Comparison of ENCODE assay signal across 10 mouse cellular contexts in genomic region chr5:30014580-30014979, GRCm38 (mm10). TPM values are rescaled to one million over a fixed set of nuclear protein-coding genes. Genes with fewer than 3 reads are reported as not detected.
DNase-seq lines count a peak whose midpoint lies in the region; ATAC-seq and TF ChIP-seq lines count a peak whose summit lies in the region.
"Had no signal": no experiment of that assay in that cellular context is flagged by ENCODE, and none has a peak within 500 bp of the region (broad histone marks: within the 10 kb centered on the region; RNA-seq: fewer than 3 reads in every experiment).

No protein-coding gene starts in this region.

- no peaks in the 10 kb centered on the region for H3K27me3 ChIP-seq in liver, postnatal 0 days (ENCODE audit: insufficient read depth, low read length)
- no peaks in the 10 kb centered on the region for H3K27me3 ChIP-seq in liver, embryonic 11.5 days (replicated peaks; ENCODE audit: control insufficient read depth, insufficient read depth, low read length)
- H3K27me3 ChIP-seq: neural tube, embryonic 12.5 days had no signal

- TF ChIP-seq CTCF in gastrocnemius, adult 2 months (IDR thresholded peaks at IDR 0.05), result peak; percentile 59
- peak; percentile 67 for TF ChIP-seq CTCF in liver, postnatal 0 days (IDR thresholded peaks at IDR 0.05; ENCODE audit: low read depth)

- intact Hi-C loops in gastrocnemius, adult 2 months (cut with DNase I), result loop anchor here (5.0 kb wide), 1 partner anchor 192 kb away; no protein-coding TSS in a partner anchor
- intact Hi-C loops in gastrocnemius, postnatal 36 days (cut with DNase I), result loop anchor here (5.0 to 10.0 kb wide), 2 partner anchors 187 to 280 kb away; partner anchors contain the start of genes Dnajb6 and Gm5129

- no peaks in the 10 kb centered on the region for H3K9me3 ChIP-seq in liver, postnatal 0 days (ENCODE audit: low read length)
- H3K9me3 ChIP-seq in liver, embryonic 11.5 days (ENCODE audit: control insufficient read depth, low read length), result no peaks in the 10 kb centered on the region
- H3K9me3 ChIP-seq: neural tube, embryonic 12.5 days had no signal

- no peak overlapping the region for H3K4me3 ChIP-seq in gastrocnemius, adult 2 months
- H3K4me3 ChIP-seq in liver, postnatal 0 days (ENCODE audit: low read depth, low read length), result no peak overlapping the region
- H3K4me3 ChIP-seq in liver, embryonic 11.5 days (ENCODE audit: low read depth, low read length), result no peak overlapping the region
- H3K4me3 ChIP-seq: neural tube, embryonic 12.5 days had no signal

- WGBS in liver, postnatal 0 days (ENCODE audit: insufficient replicate concordance), result 33% methylated on average over 2 of the region's 2 CpGs
- 51% methylated on average over 2 of the region's 2 CpGs for WGBS in liver, embryonic 11.5 days

- no peak for DNase-seq in gastrocnemius, adult 2 months
- no peak for DNase-seq in gastrocnemius, postnatal 36 days
- DNase-seq in liver, postnatal 0 days, result no peak
- no peak for DNase-seq in liver, embryonic 11.5 days (ENCODE audit: low spot score)
- DNase-seq in R1 (ENCODE audit: low read depth, low spot score), result peak; percentile 49
- no peak for DNase-seq in urinary bladder, postnatal 10 days (ENCODE audit: low spot score)

- ATAC-seq in liver, postnatal 0 days, result no peak
- ATAC-seq in liver, embryonic 11.5 days (replicated peaks; ENCODE audit: low FRiP score), result no peak
- peak; percentile 74 for ATAC-seq in megakaryocyte, adult 5-6 weeks (ENCODE audit: poor library complexity, severe bottlenecking)
- ATAC-seq in inflammation-experienced regulatory T-cells, adult 6 months, result no peak

- no peak overlapping the region for H3K9ac ChIP-seq in liver, postnatal 0 days (replicated peaks)
- H3K9ac ChIP-seq in liver, embryonic 11.5 days (ENCODE audit: low read depth, low read length), result no peak overlapping the region
- H3K9ac ChIP-seq: neural tube, embryonic 12.5 days had no signal

- no peak overlapping the region for H3K27ac ChIP-seq in gastrocnemius, adult 2 months
- H3K27ac ChIP-seq in liver, postnatal 0 days (ENCODE audit: low read depth), result no peak overlapping the region
- no peak overlapping the region for H3K27ac ChIP-seq in liver, embryonic 11.5 days (ENCODE audit: low read depth, low read length)
- H3K27ac ChIP-seq: neural tube, embryonic 12.5 days had no signal

- no peak overlapping the region for H3K4me2 ChIP-seq in liver, postnatal 0 days (ENCODE audit: low read depth, low read length)
- H3K4me2 ChIP-seq in liver, embryonic 11.5 days, result no peak overlapping the region
- H3K4me2 ChIP-seq: neural tube, embryonic 12.5 days had no signal

- no peaks in the 10 kb centered on the region for H3K36me3 ChIP-seq in liver, postnatal 0 days (replicated peaks; ENCODE audit: insufficient read depth, low read length)
- no peaks in the 10 kb centered on the region for H3K36me3 ChIP-seq in liver, embryonic 11.5 days (ENCODE audit: control insufficient read depth, insufficient read depth, low read length)
- H3K36me3 ChIP-seq: neural tube, embryonic 12.5 days had no signal

- no peaks in the 10 kb centered on the region for H3K4me1 ChIP-seq in liver, postnatal 0 days (ENCODE audit: insufficient read depth)
- no peaks in the 10 kb centered on the region for H3K4me1 ChIP-seq in liver, embryonic 11.5 days (replicated peaks; ENCODE audit: control insufficient read depth, insufficient read depth, low read length)
- H3K4me1 ChIP-seq: neural tube, embryonic 12.5 days had no signal

- TF ChIP-seq EP300 in liver, postnatal 0 days (IDR thresholded peaks at IDR 0.05; ENCODE audit: low read depth), result no peak

RNA-seq across cellular contexts. Expression of gene Il6, which starts 1.7 kb away (rescaled TPM):
- not detected for total RNA-seq in gastrocnemius, adult 2 months (2021)
- not detected for total RNA-seq in gastrocnemius, postnatal 36 days (2021)
- 0.28 and 0.33 TPM in 2 replicates for polyA plus RNA-seq in liver, postnatal 0 days (2015; fragmentation: Nextera tagmentation; extraction: Ambion mirVana)
- polyA plus RNA-seq in liver, embryonic 11.5 days (2014; fragmentation: Nextera tagmentation; extraction: Ambion mirVana), result 0.30 TPM in 1 of 2 replicates, not detected in the other
- 14.1 and 24.4 TPM in 2 replicates for total RNA-seq in megakaryocyte, adult 5-6 weeks (2015)
- total RNA-seq in megakaryocyte, adult 5-6 weeks (2017), result 9.5 and 11.1 TPM in 2 replicates
- polyA plus RNA-seq in inflammation-experienced regulatory T-cells, adult 6 months (2017; shearing (Covaris generic)), result under 1 TPM in 2 of 3 experiments, not detected in 1; 0.35 to 0.45 TPM
- polyA plus RNA-seq: intestine, embryonic 14.5 days; neural tube, embryonic 12.5 days had no signal

RNA-seq across cellular contexts. Expression of gene Tyms, which starts 58.8 kb away (rescaled TPM):
- 1 to 10 TPM; 1.7 to 2.0 TPM for total RNA-seq in gastrocnemius, adult 2 months (2021)
- total RNA-seq in gastrocnemius, postnatal 36 days (2021), result 1 to 10 TPM; 1.5 to 1.9 TPM
- 84.6 and 101 TPM in 2 replicates for polyA plus RNA-seq in liver, postnatal 0 days (2015; fragmentation: Nextera tagmentation; extraction: Ambion mirVana)
- 344 and 357 TPM in 2 replicates for polyA plus RNA-seq in liver, embryonic 11.5 days (2014; fragmentation: Nextera tagmentation; extraction: Ambion mirVana)
- total RNA-seq in megakaryocyte, adult 5-6 weeks (2015), result 123 and 146 TPM in 2 replicates
- total RNA-seq in megakaryocyte, adult 5-6 weeks (2017), result 91.0 and 114 TPM in 2 replicates
- 100 to 1,000 TPM in 1 of 3 experiments, 10 to 100 TPM in 2; 65.9 to 350 (median 91.1) TPM for polyA plus RNA-seq in inflammation-experienced regulatory T-cells, adult 6 months (2017; shearing (Covaris generic))

Comparison
In these comparisons a context has a peak if more than half of its experiments do, and no peak if none do; other contexts are left out.
1. RNA of gene Il6, which starts 1.7 kb away (total RNA-seq): 9.5 to 24.4 TPM in megakaryocyte, adult 5-6 weeks; not detected in gastrocnemius, postnatal 36 days and not detected in gastrocnemius, adult 2 months; every median in the first group is over 4 times any median in the second.
2. RNA of gene Tyms, which starts 58.8 kb away (total RNA-seq): 91.0 to 146 TPM in megakaryocyte, adult 5-6 weeks; 1.7 to 2.0 TPM in gastrocnemius, adult 2 months and 1.5 to 1.9 TPM in gastrocnemius, postnatal 36 days; every median in the first group is over 10 times any median in the second.